Mouse (Mus musculus) spleen, adult 2 months (tissue): ENCODE results near the gene Derl3.

Experiments used
- CTCF ChIP-seq: fragments of 200-500 bp; IDR thresholded peaks from 2 replicates; pipeline ENCODE4 v1.5.1; 2011; ENCODE audit warnings: mild to moderate bottlenecking, inconsistent platforms; ENCODE audit not compliant: insufficient read depth, insufficient read length, insufficient replicate concordance; ENCODE audit errors: extremely low read depth
- POLR2A ChIP-seq: fragments of 200-500 bp; IDR thresholded peaks from 2 replicates; pipeline ENCODE4 v1.6.1; 2011; ENCODE audit warnings: low read depth, low read length, inconsistent platforms

DNA sequence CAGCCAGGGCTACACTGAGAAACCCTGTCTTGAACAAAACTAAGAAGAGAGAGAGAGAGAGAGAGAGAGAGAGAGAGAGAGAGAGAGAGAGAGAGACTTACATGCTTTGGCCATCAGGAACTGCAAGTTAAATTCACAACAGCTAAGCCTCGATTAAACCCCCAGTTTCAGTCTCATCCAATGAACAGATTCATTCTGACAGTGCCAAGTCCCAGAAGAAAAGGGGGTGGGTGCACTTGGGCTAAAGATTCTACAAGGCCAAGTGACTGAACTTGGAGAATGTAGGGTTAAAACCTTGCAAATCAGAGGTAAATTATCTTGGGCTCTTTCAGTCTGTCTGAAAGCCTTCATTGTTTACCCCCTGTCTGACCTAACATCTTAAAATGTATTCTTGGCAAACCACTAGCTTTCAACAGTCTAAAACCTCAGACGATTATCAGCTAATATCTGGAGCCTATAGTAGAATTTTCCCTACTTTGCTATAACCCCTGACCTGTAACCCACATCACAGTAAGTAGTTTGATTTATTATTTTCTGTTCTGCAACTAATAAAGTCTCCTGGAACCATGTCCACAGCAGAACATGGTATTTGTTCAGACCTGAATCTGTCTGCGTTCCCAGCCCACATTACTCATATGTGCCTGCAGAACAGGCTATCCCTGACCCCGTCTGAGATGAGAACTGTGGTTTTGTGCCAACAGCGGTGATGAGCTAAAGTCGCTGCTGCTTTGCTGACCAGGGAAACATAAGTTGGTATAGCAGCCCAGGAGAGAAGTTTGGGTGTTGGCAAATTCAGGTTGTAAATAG is 12.2 kb upstream of the Derl3 start:
- TF ChIP-seq CTCF (no peak), POLR2A (no peak)
